Mouse (Mus musculus) left cerebral cortex, postnatal 25 days (tissue): ENCODE data around the gene Plpp1. TPM values are rescaled to one million over a fixed set of nuclear protein-coding genes. Genes with fewer than 3 reads are reported as not detected.

ENCODE experiments used
- DNase-seq, 2 experiments: peaks; one replicate each; pipeline ENCODE4 v3.0.0; 2022; ENCODE audit warnings: low spot score in 2 of 2, mixed read lengths in 1 of 2
- intact Hi-C: fragments of 180-260 bp; cut with DNase I; formaldehyde crosslinking; loops from one replicate; pipeline ENCODE4 v1.15.1; 2025
- total RNA-seq, 2 experiments: library from RNA; stranded (reverse); gene quantifications; 2 replicates each; pipeline ENCODE4 v1.2.3; 2021

The Plpp1 gene
- total RNA-seq, 2 experiments from 2014 or later: 28.5 to 29.4 TPM

DNA sequence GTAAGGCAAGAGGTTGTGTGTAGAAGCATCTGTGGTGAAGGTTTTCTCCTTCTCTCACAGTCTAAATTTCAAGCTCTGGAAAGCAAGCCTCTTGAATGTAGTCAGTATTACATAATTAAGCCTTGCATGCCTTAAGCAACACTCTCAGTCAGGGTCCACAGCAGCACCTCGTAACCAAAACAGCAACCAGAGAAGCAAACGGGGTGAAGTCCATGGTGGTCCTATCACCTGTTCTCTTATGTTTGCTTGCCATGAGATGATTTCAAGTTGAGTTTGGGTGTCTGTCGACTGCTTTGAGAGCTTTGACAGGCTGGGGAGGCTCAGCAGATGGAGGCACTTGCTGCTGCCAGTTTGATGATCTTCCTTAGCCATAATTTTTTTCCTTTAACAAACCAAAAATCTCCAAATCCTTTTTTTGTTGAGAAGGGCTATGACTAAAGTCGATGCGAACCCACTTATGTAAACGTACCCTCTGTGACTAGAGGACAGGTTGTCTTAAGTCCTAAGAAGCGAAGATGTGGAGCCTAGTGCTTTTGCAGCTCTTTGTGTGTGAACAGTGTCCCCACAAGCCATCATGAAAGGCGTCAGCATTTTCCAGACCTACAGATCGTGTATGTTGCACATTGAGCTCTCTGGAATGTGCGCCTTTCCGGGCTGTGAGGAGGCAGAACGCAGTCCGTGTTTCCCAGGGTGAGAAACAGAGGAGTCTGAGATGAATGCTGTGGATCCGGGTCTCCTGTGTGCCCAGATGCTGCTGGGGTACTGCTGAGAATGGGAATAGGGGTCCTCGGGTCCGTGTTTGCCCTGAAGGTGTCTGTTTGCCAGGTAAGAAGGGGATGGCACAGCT is 39.9 kb downstream of the Plpp1 start:
- intact Hi-C loops: no loop called here
- peak; percentile 46 to 64 for DNase-seq

GRCm38 (mm10) chr13:112845931-112846330 is 45.3 kb downstream of the Plpp1 start:
- intact Hi-C loops: no loop called here
- no peak for DNase-seq

DNA sequence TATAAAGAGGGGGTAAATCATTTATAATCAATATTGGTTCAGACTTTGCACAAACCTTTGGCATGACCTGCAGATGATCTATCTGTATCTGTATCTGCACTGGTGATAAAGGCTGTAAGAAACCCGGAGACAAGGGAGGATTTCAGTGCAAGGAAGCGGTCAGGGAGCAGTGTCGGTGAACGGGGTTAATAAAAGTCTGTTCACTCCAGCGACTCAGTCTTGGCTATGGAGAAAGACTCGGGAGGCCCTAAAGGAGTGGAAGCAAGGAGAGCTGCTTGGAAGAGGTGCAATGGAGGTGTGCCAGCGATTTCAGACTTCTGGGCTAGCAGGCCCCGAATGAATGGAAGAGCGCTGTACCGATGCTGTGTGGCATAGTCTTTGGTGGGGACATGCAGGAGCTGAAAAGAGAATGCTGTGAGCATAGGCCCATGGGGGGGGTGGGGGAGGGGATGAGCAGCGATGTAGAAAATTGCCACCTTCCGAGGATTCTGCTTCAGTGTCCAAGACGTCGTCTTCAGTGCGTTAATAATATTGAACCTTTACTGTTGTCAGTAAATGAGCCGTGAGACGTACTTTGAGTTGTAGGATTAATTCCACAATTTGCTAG is 53.2 kb downstream of the Plpp1 start:
- no peak for DNase-seq
- intact Hi-C loops: no loop called here

DNA sequence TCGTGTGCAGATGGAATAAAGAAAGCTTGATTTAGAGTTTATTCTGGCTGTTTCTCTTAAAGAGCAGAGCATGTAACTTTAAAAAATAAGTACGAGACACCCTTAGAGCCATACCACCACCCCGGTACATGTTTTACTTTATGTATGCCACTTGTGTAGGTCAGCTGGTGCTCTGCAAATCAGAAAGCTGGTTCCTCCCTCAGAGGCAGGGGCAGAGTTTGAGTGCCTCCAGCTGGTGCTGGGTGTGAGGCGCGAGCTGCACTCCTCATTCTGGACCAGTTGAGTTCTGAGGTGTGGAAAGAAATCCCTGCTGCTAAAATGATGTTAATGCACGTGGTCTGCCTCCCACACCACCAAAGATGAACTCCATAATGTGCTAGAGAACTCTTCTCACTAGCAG is 53.8 kb downstream of the Plpp1 start:
- intact Hi-C loops: no loop called here
- DNase-seq: peak in 1 of 2 experiments; percentile 38

DNA sequence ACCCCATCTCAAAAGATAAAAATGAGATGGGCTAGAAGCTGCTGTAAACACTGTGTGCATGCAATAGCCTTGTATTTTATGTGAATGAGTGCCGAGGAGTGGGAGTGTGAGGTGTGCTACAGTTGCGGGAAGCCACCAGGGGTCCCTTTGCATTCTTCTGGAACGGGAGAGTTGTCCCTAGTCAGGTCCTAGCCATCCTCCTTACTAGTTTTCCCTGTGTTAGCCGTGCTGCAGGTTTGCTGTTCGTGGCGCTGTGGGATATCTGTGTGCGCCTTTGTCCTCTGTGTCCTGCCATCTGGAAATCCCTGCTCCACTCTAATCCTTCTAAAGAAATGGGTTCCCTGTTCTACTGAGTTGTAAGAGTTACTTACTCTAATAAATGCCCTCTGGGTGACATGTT is 57.3 kb downstream of the Plpp1 start:
- no peak for DNase-seq
- intact Hi-C loops: loop anchor here (5.0 kb wide), 1 partner anchor 186 kb away; no protein-coding TSS in a partner anchor

DNA sequence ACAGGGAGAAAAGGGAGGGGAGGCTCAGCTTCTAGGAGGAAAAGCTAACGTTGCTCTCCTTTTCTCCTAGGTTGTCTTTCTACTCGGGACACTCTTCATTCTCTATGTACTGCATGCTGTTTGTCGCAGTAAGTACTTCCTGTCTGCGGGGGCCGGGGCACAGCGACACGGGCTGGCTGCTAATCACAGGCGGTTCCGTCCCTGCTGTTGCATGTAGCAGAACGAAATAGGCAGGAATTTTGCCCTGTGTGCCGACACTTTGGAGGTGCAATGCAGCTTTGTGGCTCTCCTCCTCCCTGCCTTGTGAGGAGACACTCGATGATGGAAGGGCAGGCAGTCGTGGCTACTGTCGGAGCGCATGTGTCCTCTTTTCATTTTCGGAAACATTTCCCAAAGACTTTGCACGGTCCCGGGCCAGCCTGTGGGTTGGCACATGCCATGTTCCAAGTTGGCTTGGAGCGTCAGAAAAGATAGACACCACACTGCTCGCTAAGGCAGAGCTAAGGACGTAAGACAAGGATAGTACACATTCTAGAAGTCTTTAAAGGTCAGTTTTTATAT is 59.1 kb downstream of the Plpp1 start:
- no peak for DNase-seq
- intact Hi-C loops: loop anchor here (5.0 kb wide), 1 partner anchor 187 kb away; no protein-coding TSS in a partner anchor

DNA sequence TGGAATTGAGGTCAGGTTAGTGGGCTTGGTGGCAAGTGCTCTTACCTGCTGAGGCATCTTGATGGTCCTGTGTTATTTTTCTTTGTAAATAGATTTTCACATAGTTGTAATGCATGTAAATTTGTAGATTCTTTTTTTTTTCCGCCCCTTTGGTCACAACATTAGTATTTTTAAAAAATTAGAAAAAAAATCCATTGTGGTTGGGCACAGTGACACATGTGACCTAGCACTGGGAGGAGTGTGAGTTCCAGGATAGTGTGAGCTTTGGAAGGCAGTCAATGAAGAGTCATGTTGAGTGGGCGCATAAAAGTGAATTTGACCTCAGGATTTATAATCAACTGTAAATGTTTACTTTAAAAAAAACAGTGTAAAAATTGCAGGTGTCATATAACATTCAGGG is 59.8 kb downstream of the Plpp1 start:
- intact Hi-C loops: no loop called here
- no peak for DNase-seq

DNA sequence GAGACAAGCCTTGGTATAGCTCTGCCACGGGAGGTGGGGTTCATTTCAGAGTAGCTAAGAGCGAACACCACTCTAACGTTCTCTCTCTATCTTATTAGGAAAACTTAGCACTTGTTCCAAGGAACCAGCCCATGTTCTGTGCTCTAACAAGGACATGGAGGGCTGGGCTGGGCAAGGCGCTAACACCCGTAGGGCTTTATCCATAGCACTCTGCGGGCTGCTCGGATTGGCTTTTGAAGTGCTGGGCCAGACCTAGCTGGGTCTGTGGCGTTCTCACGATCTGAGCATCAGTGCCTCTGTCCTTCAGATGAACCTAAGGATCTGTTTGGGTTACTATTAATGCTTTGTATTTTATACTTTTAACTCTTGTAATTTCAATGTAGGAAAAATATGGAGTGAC is 60.3 kb downstream of the Plpp1 start:
- intact Hi-C loops: no loop called here
- DNase-seq: no peak

DNA sequence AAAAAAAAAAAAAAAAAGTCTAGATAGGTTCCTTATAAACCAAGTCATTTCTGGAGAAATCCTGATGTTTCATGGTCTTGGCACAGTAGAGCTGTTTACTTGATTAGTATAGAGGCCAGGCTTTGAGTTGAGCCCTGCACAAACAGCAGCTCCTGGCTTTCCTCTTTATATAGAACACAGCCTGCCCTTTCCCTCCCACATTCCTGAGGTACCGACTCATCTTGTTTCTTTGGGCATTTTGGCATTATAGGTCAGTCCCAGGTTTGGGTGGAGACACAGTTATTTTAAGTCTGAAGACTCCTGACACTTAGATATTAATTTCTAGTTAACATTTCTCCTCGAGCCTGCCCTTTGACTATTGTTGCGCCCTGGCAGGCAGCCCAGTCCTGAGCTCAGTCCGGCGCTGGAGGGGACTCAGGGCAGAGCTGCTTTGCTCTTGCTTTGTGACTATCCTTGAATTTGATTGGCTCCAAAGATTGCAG is 61.3 kb downstream of the Plpp1 start:
- intact Hi-C loops: no loop called here
- no peak for DNase-seq

GRCm38 (mm10) chr13:112862342-112862741 is 61.8 kb downstream of the Plpp1 start:
- intact Hi-C loops: no loop called here
- no peak for DNase-seq

DNA sequence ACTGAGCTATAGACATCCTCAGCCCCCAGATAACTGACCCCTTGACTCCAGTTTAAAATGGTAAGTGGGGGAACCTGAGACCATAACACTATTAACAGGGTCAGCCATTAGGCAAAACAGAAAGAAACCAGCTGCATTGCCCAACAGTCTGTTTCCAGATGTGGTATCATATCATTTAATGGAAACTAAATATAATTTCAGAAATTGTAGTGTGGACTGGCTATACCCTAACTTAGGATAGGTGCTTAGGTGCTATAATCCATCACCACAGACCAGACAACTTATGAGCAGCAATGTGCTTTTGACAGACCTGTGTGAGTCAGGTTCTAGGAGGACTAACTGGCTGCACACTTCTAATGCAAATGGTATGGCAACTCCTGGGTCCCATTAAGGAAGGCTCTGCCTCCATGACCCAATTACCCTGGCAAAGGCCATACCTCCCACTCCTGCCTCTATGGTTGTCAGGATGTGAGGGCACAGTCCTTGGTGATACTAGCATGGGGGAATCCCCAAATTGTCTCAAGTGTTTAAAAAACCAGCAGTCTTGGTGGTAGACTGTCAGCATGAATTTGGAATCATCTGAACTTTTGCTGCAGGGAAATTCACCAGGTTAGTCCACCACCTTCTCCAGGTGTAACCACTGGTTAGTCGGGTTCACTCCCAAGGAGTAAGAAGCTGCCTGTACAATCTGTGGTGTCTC is 62.5 kb downstream of the Plpp1 start:
- no peak for DNase-seq
- intact Hi-C loops: no loop called here

GRCm38 (mm10) chr13:112866782-112867181 is 66.2 kb downstream of the Plpp1 start:
- no peak for DNase-seq
- intact Hi-C loops: no loop called here

DNA sequence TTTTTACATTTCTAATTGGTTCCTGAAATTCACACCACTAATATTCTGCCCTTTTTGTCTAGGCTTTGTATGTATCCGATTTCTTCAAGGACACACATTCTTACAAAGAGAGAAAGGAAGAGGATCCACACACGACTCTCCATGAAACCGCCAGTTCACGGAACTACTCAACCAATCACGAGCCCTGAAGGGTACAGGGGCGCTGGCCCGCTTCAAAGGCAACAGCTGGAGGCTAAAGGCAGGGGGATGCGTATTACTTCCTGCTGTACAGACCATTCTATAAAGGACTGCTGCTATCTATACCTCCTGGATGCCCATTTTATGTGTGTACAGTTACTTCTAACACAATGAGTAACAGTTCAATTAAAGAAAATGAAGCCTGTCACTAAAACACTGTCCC is 66.8 kb downstream of the Plpp1 start:
- no peak for DNase-seq
- intact Hi-C loops: no loop called here

DNA sequence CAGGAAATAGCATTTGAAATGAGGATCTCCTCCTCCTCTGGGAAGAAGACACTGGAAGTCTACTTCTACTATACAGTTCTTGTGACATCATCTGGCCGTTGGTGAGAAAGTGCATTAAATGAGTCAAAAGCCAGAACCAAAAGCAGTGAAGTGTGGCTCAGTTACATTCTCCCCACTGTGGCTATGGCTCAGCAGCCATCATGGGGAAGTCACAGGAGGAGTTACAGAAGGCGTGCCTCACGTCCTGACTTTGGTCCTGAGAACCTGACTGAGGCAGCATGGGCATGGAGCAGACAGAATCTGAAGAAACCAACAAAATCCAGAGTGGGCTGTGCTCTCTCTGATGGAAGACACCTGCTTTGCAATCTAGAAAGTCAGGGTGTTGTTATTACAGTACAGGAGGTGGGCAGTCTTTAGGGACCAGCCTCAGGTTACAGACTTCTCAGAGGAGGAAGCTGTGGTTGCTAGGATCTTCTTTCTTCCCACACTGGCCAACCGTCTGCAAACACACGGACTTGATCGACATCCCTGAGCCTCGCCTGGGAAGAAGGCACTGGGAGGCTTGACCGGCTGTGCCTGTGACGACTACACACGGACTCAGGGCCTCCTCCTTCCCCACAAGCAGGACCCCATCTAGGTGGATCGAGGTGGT is 69.6 kb downstream of the Plpp1 start:
- intact Hi-C loops: no loop called here
- no peak for DNase-seq

GRCm38 (mm10) chr13:112871500-112872266 is 71.1 kb downstream of the Plpp1 start:
- intact Hi-C loops: no loop called here
- peak in 1 of 2 experiments; percentile 11 for DNase-seq

GRCm38 (mm10) chr13:112887234-112887633 is 86.6 kb downstream of the Plpp1 start:
- intact Hi-C loops: no loop called here
- DNase-seq: no peak

DNA sequence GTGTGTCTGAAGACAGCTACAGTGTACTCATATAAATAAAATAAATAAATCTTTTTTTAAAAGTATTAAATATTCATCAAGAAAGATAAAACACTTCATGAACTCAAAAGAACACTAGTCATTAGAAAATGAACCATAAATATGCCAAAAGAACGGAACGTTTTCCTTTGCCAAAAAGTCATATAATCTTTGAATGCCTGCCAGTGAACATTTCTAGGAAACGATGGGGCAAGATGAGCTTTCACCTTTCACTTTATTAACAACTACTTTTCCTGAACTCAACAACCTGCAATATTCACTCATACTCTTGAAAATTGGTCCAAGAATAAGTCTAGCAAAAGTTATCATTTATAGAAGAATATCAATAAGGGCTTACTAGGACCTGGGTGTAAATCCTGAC is 101.6 kb downstream of the Plpp1 start:
- intact Hi-C loops: no loop called here
- no peak for DNase-seq

DNA sequence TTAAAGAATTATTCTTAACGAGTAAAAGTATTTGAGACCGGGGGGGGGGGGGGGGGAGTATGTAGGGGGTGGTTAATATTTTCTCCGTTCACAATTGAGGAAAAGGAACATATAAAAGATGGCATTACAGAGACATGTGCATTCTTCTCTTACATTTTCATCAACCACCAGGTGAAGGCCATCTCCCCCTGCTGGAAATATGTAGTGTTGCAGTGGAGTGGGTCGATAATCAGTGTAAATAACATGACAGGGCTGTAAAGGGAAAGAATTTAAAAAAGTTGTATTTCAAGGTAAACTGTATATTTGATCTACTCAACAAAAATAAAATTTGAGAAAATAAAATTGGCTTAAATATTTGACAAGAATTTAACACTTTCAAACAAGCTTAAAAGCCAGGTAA is 109.1 kb downstream of the Plpp1 start:
- intact Hi-C loops: loop anchor here (2.0 kb wide), 1 partner anchor 235 kb away; no protein-coding TSS in a partner anchor
- DNase-seq: peak; percentile 17 to 22

DNA sequence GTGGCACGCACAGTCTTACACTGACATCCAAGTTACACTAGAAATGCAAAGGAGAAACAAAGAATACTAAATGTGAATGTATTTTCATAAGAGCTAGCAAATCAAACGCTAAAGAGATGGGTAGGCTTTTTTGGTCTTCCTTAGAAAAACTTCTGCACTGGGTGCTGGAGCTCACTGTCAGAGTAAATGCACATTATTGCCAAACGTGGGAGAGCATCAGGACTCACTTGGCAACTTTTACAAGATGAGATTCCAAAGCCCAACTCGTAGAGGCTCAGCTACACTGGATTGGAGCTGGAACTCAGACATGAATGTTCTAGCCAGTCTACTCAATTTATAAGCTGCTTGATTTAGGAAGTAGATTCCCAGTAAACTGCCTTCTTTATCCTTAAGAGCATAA is 109.8 kb downstream of the Plpp1 start:
- peak in 1 of 2 experiments; percentile 53 for DNase-seq
- intact Hi-C loops: loop anchor here (2.0 kb wide), 1 partner anchor 236 kb away; no protein-coding TSS in a partner anchor
